Mouse (Mus musculus) heart, postnatal 14 days (tissue): Measurements from ENCODE around the gene Sirt4. TPM values are rescaled to one million over a fixed set of nuclear protein-coding genes. Genes with fewer than 3 reads are reported as not detected.
A peak's percentile ranks its signal among the peaks of the same experiment; 100 is the strongest.
"Not testable (repeated sequence)": the region's sequence is repeated elsewhere in the genome, so short reads cannot be mapped to it uniquely, and the experiment has no call there.

Experiments used
- DNase-seq, 2 experiments: peaks; one replicate each; pipeline ENCODE4 v3.0.0; 2021 to 2022
- intact Hi-C: fragments of 180-260 bp; cut with DNase I; formaldehyde crosslinking; loops from one replicate; pipeline ENCODE4 v1.15.1; 2025
- total RNA-seq, 2 experiments: library from RNA; stranded (reverse); gene quantifications; 2 replicates each; pipeline ENCODE4 v1.2.3; 2021

Gene Sirt4
- total RNA-seq, 2 experiments from 2014 or later = 17.9 to 18.7 TPM

- intact Hi-C loops = not testable (repeated sequence)
Measured at GRCm38 (mm10) chr5:115495618-115496017, 11.1 kb upstream of the Sirt4 start.

GRCm38 (mm10) chr5:115493441-115493840 is 8.9 kb upstream of the Sirt4 start:
- no peak for DNase-seq
- intact Hi-C loops = no loop called here

More at GRCm38 (mm10) chr5:115495618-115496017, 11.1 kb upstream of the Sirt4 start:
- not testable (repeated sequence) for DNase-seq

GRCm38 (mm10) chr5:115492711-115493335 is 8.3 kb upstream of the Sirt4 start:
- DNase-seq = no peak
- intact Hi-C loops = no loop called here

GRCm38 (mm10) chr5:115491771-115492322 is 7.3 kb upstream of the Sirt4 start:
- peak; percentile 68 to 72 for DNase-seq
- intact Hi-C loops = no loop called here

- no peak for DNase-seq
- intact Hi-C loops = no loop called here
Measured at GRCm38 (mm10) chr5:115491076-115491475, 6.6 kb upstream of the Sirt4 start.

- intact Hi-C loops = no loop called here
- DNase-seq = no peak
Measured at GRCm38 (mm10) chr5:115490638-115491000, 6.1 kb upstream of the Sirt4 start.

GRCm38 (mm10) chr5:115489699-115490637 is 5.4 kb upstream of the Sirt4 start:
- DNase-seq = peak; percentile 85 to 90
- intact Hi-C loops = no loop called here

GRCm38 (mm10) chr5:115488841-115489698 is 4.5 kb upstream of the Sirt4 start:
- peak; percentile 75 to 83 for DNase-seq
- intact Hi-C loops = no loop called here

- no peak for DNase-seq
- intact Hi-C loops = no loop called here
Measured at GRCm38 (mm10) chr5:115487942-115488580, 3.5 kb upstream of the Sirt4 start.

- intact Hi-C loops = no loop called here
- DNase-seq = no peak
Measured at GRCm38 (mm10) chr5:115487353-115487752, 2.8 kb upstream of the Sirt4 start.

GRCm38 (mm10) chr5:115486726-115487125 is 2.2 kb upstream of the Sirt4 start:
- DNase-seq = no peak
- intact Hi-C loops = no loop called here

- intact Hi-C loops = no loop called here
- DNase-seq = no peak
Measured at GRCm38 (mm10) chr5:115485489-115486205, 1.1 kb upstream of the Sirt4 start.

- DNase-seq = no peak
- intact Hi-C loops = no loop called here
Measured at GRCm38 (mm10) chr5:115484996-115485395, 471 bp upstream of the Sirt4 start.

GRCm38 (mm10) chr5:115483385-115483784 is 1.1 kb downstream of the Sirt4 start:
- intact Hi-C loops = no loop called here
- no peak for DNase-seq

- DNase-seq = no peak
- intact Hi-C loops = no loop called here
Measured at GRCm38 (mm10) chr5:115482390-115483265, 1.9 kb downstream of the Sirt4 start.

- DNase-seq = no peak
- intact Hi-C loops = no loop called here
Measured at GRCm38 (mm10) chr5:115480101-115480500, 4.4 kb downstream of the Sirt4 start.

- DNase-seq = no peak
- intact Hi-C loops = no loop called here
Measured at GRCm38 (mm10) chr5:115479561-115479960, 5.0 kb downstream of the Sirt4 start.

GRCm38 (mm10) chr5:115476107-115476727 is 8.3 kb downstream of the Sirt4 start:
- DNase-seq = no peak
- intact Hi-C loops = no loop called here
